Mouse (Mus musculus) CH12.LX (cell line): ENCODE data around the gene Nek6.

Experiments
- CTCF ChIP-seq, 2 experiments: IDR thresholded peaks in 1 of 2; conservative IDR thresholded peaks in 1 of 2; 2 replicates each; pipeline ENCODE4 v1.5.1; 2011 to 2012; ENCODE audit warnings: low read depth in 2 of 2, low read length in 2 of 2, improper control_type of control experiment in 1 of 2, inconsistent platforms in 1 of 2, mild to moderate bottlenecking in 1 of 2, moderate library complexity in 1 of 2
- EP300 ChIP-seq: IDR thresholded peaks from 2 replicates; pipeline ENCODE4 v1.6.1; 2011; ENCODE audit warnings: low read length, improper control_type of control experiment
- MAFK ChIP-seq: IDR thresholded peaks from 2 replicates; pipeline ENCODE4 v1.6.1; 2011; ENCODE audit warnings: low read length, improper control_type of control experiment; ENCODE audit not compliant: insufficient replicate concordance
- MXI1 ChIP-seq: IDR thresholded peaks from 2 replicates; pipeline ENCODE4 v1.6.1; 2011; ENCODE audit warnings: mild to moderate bottlenecking, low read depth, low read length, improper control_type of control experiment
- POLR2A ChIP-seq: IDR thresholded peaks from 2 replicates; pipeline ENCODE4 v1.6.1; 2011; ENCODE audit warnings: low read depth, mild to moderate bottlenecking, improper control_type of control experiment, low read length
- POLR2AphosphoS2 ChIP-seq: IDR thresholded peaks from 2 replicates; pipeline ENCODE4 v1.6.1; 2011; ENCODE audit warnings: low read depth, low read length, improper control_type of control experiment
- SMC3 ChIP-seq: IDR thresholded peaks from 2 replicates; pipeline ENCODE4 v1.6.1; 2011; ENCODE audit warnings: low read depth, low read length, improper control_type of control experiment
- TBP ChIP-seq: conservative IDR thresholded peaks from 2 replicates; pipeline ENCODE4 v1.6.1; 2011; ENCODE audit warnings: low read depth, low read length, improper control_type of control experiment
- TCF12 ChIP-seq: IDR thresholded peaks from 2 replicates; pipeline ENCODE4 v1.6.1; 2014; ENCODE audit warnings: low read depth, mild to moderate bottlenecking, inconsistent platforms, low read length, improper control_type of control experiment
- UBTF ChIP-seq: IDR thresholded peaks from 2 replicates; pipeline ENCODE4 v1.6.1; 2012; ENCODE audit warnings: low read depth, mild to moderate bottlenecking, inconsistent platforms, low read length, improper control_type of control experiment, moderate library complexity
- USF1 ChIP-seq: IDR thresholded peaks from 2 replicates; pipeline ENCODE4 v1.6.1; 2014; ENCODE audit warnings: low read depth, mild to moderate bottlenecking, inconsistent platforms, low read length, improper control_type of control experiment
- ZNF384 ChIP-seq: IDR thresholded peaks from 2 replicates; pipeline ENCODE4 v1.6.1; 2012; ENCODE audit warnings: low read depth, low read length, improper control_type of control experiment, inconsistent platforms

DNA sequence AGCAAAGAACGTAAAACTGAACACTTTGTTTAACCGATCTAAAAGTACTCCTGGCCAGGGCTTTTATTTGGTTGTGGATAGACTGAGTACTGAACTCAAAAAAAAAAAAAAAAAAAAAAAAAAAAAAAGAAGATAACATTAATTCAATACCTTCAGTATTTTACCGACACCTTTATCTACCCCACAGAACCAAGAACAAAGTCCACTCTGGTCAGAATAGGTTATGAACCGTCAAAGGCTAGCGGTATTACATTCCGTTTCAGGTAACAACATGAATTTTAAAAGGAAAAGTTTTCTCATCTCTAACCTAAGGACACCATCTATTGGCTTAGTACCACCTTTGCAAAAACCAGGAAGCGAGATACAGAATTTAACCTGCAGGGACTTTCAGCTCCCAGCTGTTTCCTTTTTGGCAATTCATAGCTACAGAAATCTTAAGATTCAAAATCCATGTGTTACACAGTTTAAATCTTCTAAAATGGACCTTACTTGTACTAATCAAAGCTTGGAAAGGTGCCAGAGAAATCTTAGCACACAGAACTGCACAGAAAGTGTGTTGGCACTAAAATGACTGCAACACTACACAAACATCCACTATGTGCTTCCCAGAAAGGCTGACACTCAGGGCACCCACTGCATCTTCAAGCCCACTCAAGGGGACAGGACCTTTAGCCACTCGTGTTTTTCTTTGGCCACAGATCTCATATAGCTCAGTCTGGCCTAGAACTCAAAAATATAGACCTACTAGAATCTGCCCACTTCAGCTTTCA lies 112.6 kb downstream of the Nek6 start:
- TF ChIP-seq ZNF384 (peak; percentile 21; the same call in 1 of the 2 replicates), POLR2A (no peak), TBP (no peak), UBTF (no peak), CTCF (conservative IDR thresholded peaks at IDR 0.05 in 1 of 2, IDR thresholded peaks at IDR 0.05 in 1 of 2; ENCODE audit: low read depth in 2 of 2, low read length in 2 of 2) (no peak), POLR2AphosphoS2 (no peak), USF1 (no peak), TCF12 (no peak), SMC3 (no peak), EP300 (no peak), MAFK (no peak), MXI1 (no peak)
